Mouse (Mus musculus) stomach, embryonic 14.5 days (tissue): ENCODE measurements at regions not wholly inside any gene's neighbourhood (a gene's known extent, or its start where the extent isn't known, plus 50 kb on each side); places are given as distances from the start of the nearest gene placed in this dataset.

Experiments
- ATAC-seq: fragments of 200-750 bp; cut with Nextera tagmentation; 2 replicates; pipeline ENCODE4 v1.8.0; 2017; ENCODE audit warnings: low read depth, moderate TSS enrichment; ENCODE audit not compliant: insufficient number of reproducible peaks, insufficient read depth, low FRiP score
- H3K27ac ChIP-seq: fragments of 300-500 bp; sonication (generic); 2 replicates; pipeline ENCODE4 v1.5.1; 2014; ENCODE audit warnings: mild to moderate bottlenecking, low read length, moderate library complexity, mixed read lengths
- H3K27me3 ChIP-seq: fragments of 300-500 bp; sonication (generic); 2 replicates; pipeline ENCODE4 v1.6.1; 2014; ENCODE audit warnings: low read length, control low read depth, mixed read lengths; ENCODE audit not compliant: control insufficient read depth, insufficient read depth
- H3K36me3 ChIP-seq: fragments of 300-500 bp; sonication (generic); 2 replicates; pipeline ENCODE4 v1.6.1; 2014; ENCODE audit warnings: mild to moderate bottlenecking, control low read depth, low read length, moderate library complexity, mixed read lengths; ENCODE audit not compliant: control insufficient read depth, insufficient read depth
- H3K4me1 ChIP-seq: fragments of 300-500 bp; sonication (generic); 2 replicates; pipeline ENCODE4 v1.6.1; 2014; ENCODE audit warnings: low read length, control low read depth, mixed read lengths; ENCODE audit not compliant: control insufficient read depth, insufficient read depth
- H3K4me2 ChIP-seq: fragments of 300-500 bp; sonication (generic); replicated peaks from 2 replicates; pipeline ENCODE4 v1.6.1; 2014; ENCODE audit warnings: low read depth, low read length, control low read depth
- H3K4me3 ChIP-seq: fragments of 300-500 bp; sonication (generic); 2 replicates; pipeline ENCODE4 v1.5.1; 2014; ENCODE audit warnings: low read depth, low read length, control low read depth
- H3K9ac ChIP-seq: fragments of 300-500 bp; sonication (generic); replicated peaks from 2 replicates; pipeline ENCODE4 v1.6.1; 2014; ENCODE audit warnings: low read depth, mild to moderate bottlenecking, control low read depth, low read length, moderate library complexity, mixed read lengths
- H3K9me3 ChIP-seq: fragments of 300-500 bp; sonication (generic); 2 replicates; pipeline ENCODE4 v1.6.1; 2016; ENCODE audit warnings: low read depth, low read length, control low read depth; ENCODE audit not compliant: control insufficient read depth
- WGBS: fragments of 180-500 bp; shearing (Covaris S2); extraction: QIAGEN DNeasy Blood & Tissue Kit; methylation state at CpG from one replicate; pipeline ENCODE4 v1.1.7; 2014; 5-methylcytosine and 5-hydroxymethylcytosine counted together

- Histone ChIP-seq H3K27me3 (no peaks in the 10 kb centered on the region), H3K4me1 (peaks cover 10% of the 10 kb centered on the region), H3K27ac (0 out of 2 replicates have a peak overlapping the region, but pooled peaks have one; percentile 16), H3K36me3 (no peaks in the 10 kb centered on the region), H3K9ac (no peak overlapping the region), H3K4me3 (no peak overlapping the region), H3K9me3 (no peaks in the 10 kb centered on the region), H3K4me2 (no peak overlapping the region)
- no peak for ATAC-seq
- WGBS, result 45% methylated on average over 10 of the region's 10 CpGs
Observed at GRCm38 (mm10) chr5:74880669-74881226, 163.8 kb downstream of the Chic2 start.

GRCm38 (mm10) chr5:74880048-74880437 is 164.5 kb downstream of the Chic2 start:
- Histone ChIP-seq H3K27me3 (no peaks in the 10 kb centered on the region), H3K9ac (no peak overlapping the region), H3K4me3 (no peak overlapping the region), H3K4me1 (peaks cover 12% of the 10 kb centered on the region), H3K36me3 (no peaks in the 10 kb centered on the region), H3K27ac (no peak overlapping the region), H3K4me2 (no peak overlapping the region), H3K9me3 (no peaks in the 10 kb centered on the region)
- ATAC-seq, result no peak
- WGBS, result 73% methylated on average over 6 of the region's 6 CpGs

- WGBS, result 72% methylated on average over 12 of the region's 13 CpGs
- Histone ChIP-seq H3K4me1 (peaks cover 19% of the 10 kb centered on the region), H3K4me2 (no peak overlapping the region), H3K9ac (no peak overlapping the region), H3K27me3 (no peaks in the 10 kb centered on the region), H3K4me3 (no peak overlapping the region), H3K9me3 (no peaks in the 10 kb centered on the region), H3K27ac (no peak overlapping the region), H3K36me3 (no peaks in the 10 kb centered on the region)
- no peak for ATAC-seq
Observed at GRCm38 (mm10) chr5:74879098-74880047, 165.2 kb downstream of the Chic2 start.

- Histone ChIP-seq H3K27me3 (no peaks in the 10 kb centered on the region), H3K36me3 (no peaks in the 10 kb centered on the region), H3K4me2 (0 out of 2 replicates have a peak overlapping the region, but pooled peaks have one; percentile 2), H3K9ac (no peak overlapping the region), H3K4me3 (no peak overlapping the region), H3K4me1 (peaks cover 28% of the 10 kb centered on the region), H3K9me3 (no peaks in the 10 kb centered on the region), H3K27ac (0 out of 2 replicates have a peak overlapping the region, but pooled peaks have one; percentile 22)
- ATAC-seq, result peak; percentile 68; the same call in 1 of the 2 replicates
- WGBS, result 21% methylated on average over 5 of the region's 5 CpGs
Observed at GRCm38 (mm10) chr5:74877595-74877994, 167.0 kb downstream of the Chic2 start.

- no peak overlapping the region for H3K4me3 ChIP-seq
- H3K4me1 ChIP-seq, result peaks cover 28% of the 10 kb centered on the region
- WGBS, result 27% methylated on average over 6 of the region's 6 CpGs
- no peaks in the 10 kb centered on the region for H3K27me3 ChIP-seq
- no peaks in the 10 kb centered on the region for H3K36me3 ChIP-seq
- 0 out of 2 replicates have a peak overlapping the region, but pooled peaks have one; percentile 2 for H3K4me2 ChIP-seq
- no peak for ATAC-seq
- H3K9me3 ChIP-seq, result no peaks in the 10 kb centered on the region
- H3K9ac ChIP-seq, result no peak overlapping the region
- H3K27ac ChIP-seq, result 0 out of 2 replicates have a peak overlapping the region, but pooled peaks have one; percentile 22
Observed at GRCm38 (mm10) chr5:74877185-74877584, 167.4 kb downstream of the Chic2 start.

GRCm38 (mm10) chr5:74874691-74875090 is 169.9 kb downstream of the Chic2 start:
- H3K4me3 ChIP-seq, result no peak overlapping the region
- H3K27me3 ChIP-seq, result no peaks in the 10 kb centered on the region
- no peak overlapping the region for H3K4me2 ChIP-seq
- H3K9me3 ChIP-seq, result no peaks in the 10 kb centered on the region
- H3K9ac ChIP-seq, result no peak overlapping the region
- WGBS, result 34% methylated on average over 6 of the region's 6 CpGs
- peaks cover 25% of the 10 kb centered on the region for H3K4me1 ChIP-seq
- no peaks in the 10 kb centered on the region for H3K36me3 ChIP-seq
- H3K27ac ChIP-seq, result no peak overlapping the region
- ATAC-seq, result no peak

GRCm38 (mm10) chr5:74870615-74871014 is 167.9 kb upstream of the Lnx1 start:
- Histone ChIP-seq H3K4me1 (peaks cover 24% of the 10 kb centered on the region), H3K27ac (no peak overlapping the region), H3K9ac (no peak overlapping the region), H3K4me2 (no peak overlapping the region), H3K27me3 (no peaks in the 10 kb centered on the region), H3K9me3 (no peaks in the 10 kb centered on the region), H3K4me3 (no peak overlapping the region), H3K36me3 (no peaks in the 10 kb centered on the region)
- ATAC-seq, result no peak
- WGBS, result 89% methylated on average over 12 of the region's 12 CpGs

GRCm38 (mm10) chr5:74867113-74867785 is 164.5 kb upstream of the Lnx1 start:
- 91% methylated on average over 11 of the region's 11 CpGs for WGBS
- no peak for ATAC-seq
- Histone ChIP-seq H3K27ac (no peak overlapping the region), H3K4me2 (no peak overlapping the region), H3K4me1 (peaks cover 11% of the 10 kb centered on the region; the same call in 1 of the 2 replicates), H3K9ac (no peak overlapping the region), H3K9me3 (no peaks in the 10 kb centered on the region), H3K4me3 (no peak overlapping the region), H3K27me3 (no peaks in the 10 kb centered on the region), H3K36me3 (no peaks in the 10 kb centered on the region)
